Mouse (Mus musculus) cerebellum, postnatal 4 days (tissue): ENCODE data around the gene Fbxo39.

Experiments used
- DNase-seq, 2 experiments: peaks; one replicate each; pipeline ENCODE4 v3.0.0; 2022; ENCODE audit warnings: low spot score in 2 of 2, mixed read lengths in 1 of 2

The Fbxo39 gene

GRCm38 (mm10) chr11:72314151-72314895 is at the start of gene Fbxo39:
Fbxo39 (plus strand) TSS chr11:72314444.
- no peak for DNase-seq

- DNase-seq, result peak in 1 of 2 experiments; percentile 12
Measured at GRCm38 (mm10) chr11:72265483-72265882, 48.8 kb upstream of the Fbxo39 start.

- DNase-seq, result peak in 1 of 2 experiments; percentile 74
Measured at GRCm38 (mm10) chr11:72266207-72266959, 47.9 kb upstream of the Fbxo39 start.

GRCm38 (mm10) chr11:72266960-72267560 is 47.2 kb upstream of the Fbxo39 start, which contains the start of gene Slc13a5:
Slc13a5 (minus strand) TSS chr11:72267222.
- DNase-seq, result no peak

GRCm38 (mm10) chr11:72271761-72272160 is 42.5 kb upstream of the Fbxo39 start:
- DNase-seq, result no peak

- DNase-seq, result no peak
Measured at GRCm38 (mm10) chr11:72273341-72273740, 40.9 kb upstream of the Fbxo39 start.

GRCm38 (mm10) chr11:72281143-72281851 is 32.9 kb upstream of the Fbxo39 start:
- no peak for DNase-seq

- DNase-seq, result no peak
Measured at GRCm38 (mm10) chr11:72281852-72282400, 32.3 kb upstream of the Fbxo39 start.

GRCm38 (mm10) chr11:72283486-72284224 is 30.6 kb upstream of the Fbxo39 start:
- no peak for DNase-seq

- DNase-seq, result no peak
Measured at GRCm38 (mm10) chr11:72284532-72285182, 29.6 kb upstream of the Fbxo39 start.

- no peak for DNase-seq
Measured at GRCm38 (mm10) chr11:72285971-72286480, 28.2 kb upstream of the Fbxo39 start.

GRCm38 (mm10) chr11:72286651-72287050 is 27.6 kb upstream of the Fbxo39 start:
- DNase-seq, result no peak

GRCm38 (mm10) chr11:72287126-72287525 is 27.1 kb upstream of the Fbxo39 start:
- DNase-seq, result no peak

GRCm38 (mm10) chr11:72287543-72287942 is 26.7 kb upstream of the Fbxo39 start:
- DNase-seq, result no peak

GRCm38 (mm10) chr11:72293116-72293515 is 21.1 kb upstream of the Fbxo39 start:
- DNase-seq, result no peak

- no peak for DNase-seq
Measured at GRCm38 (mm10) chr11:72301334-72301733, 12.9 kb upstream of the Fbxo39 start, which contains the start of gene Xaf1. Xaf1 (plus strand) TSS chr11:72301629.

GRCm38 (mm10) chr11:72302230-72302629 is 12.0 kb upstream of the Fbxo39 start:
- DNase-seq, result peak in 1 of 2 experiments; percentile 32

- DNase-seq, result no peak
Measured at GRCm38 (mm10) chr11:72307461-72307860, 6.8 kb upstream of the Fbxo39 start.

GRCm38 (mm10) chr11:72308982-72309381 is 5.3 kb upstream of the Fbxo39 start:
- no peak for DNase-seq

- DNase-seq, result no peak
Measured at GRCm38 (mm10) chr11:72310491-72310890, 3.8 kb upstream of the Fbxo39 start.
